Mouse (Mus musculus): ENCODE data around the gene Gm21731. TPM values are rescaled to one million over a fixed set of nuclear protein-coding genes. Genes with fewer than 3 reads are reported as not detected.

Gm21731 gene
- polyA plus RNA-seq, 1 experiment, result not detected

DNA sequence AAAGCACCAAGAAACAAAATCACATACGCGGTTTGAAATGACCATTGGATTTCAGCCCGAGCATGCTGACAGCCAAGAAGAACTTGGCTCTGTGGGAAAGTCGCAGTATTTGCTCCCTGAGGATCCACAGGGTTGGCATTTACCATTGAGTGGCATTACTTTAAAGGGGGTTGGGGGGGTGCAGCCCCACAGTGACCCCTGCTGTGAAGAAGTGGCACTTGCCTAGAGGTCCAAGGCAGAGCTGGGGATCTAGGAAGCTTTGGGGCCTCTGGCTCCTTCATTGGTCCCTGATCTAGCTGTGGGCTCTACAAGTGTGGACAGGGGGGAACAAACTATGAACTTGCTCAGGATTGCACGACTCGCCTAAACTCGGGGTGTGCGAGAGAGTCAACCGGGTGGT is 39.9 kb downstream of the Gm21731 start:
- Histone ChIP-seq H3K4me1 (ENCODE audit: control insufficient read depth, insufficient read depth, low read length) (no peaks in the 10 kb centered on the region), H3K4me3 (ENCODE audit: insufficient read depth, low read length) (no peak overlapping the region), H3K27ac (ENCODE audit: insufficient read depth, low read length) (no peak overlapping the region)
- TF ChIP-seq POLR2A (IDR thresholded peaks at IDR 0.05; ENCODE audit: extremely low read depth, insufficient read depth, low read length) (no peak), CTCF (IDR thresholded peaks at IDR 0.05; ENCODE audit: extremely low read depth, insufficient read depth, low read length) (no peak)

Other genes with a start within 250 kb of the Gm21731 start
- gene Gm36079, start 212.1 kb upstream of the Gm21731 start, polyA plus RNA-seq (2012; rRNA removed), result not detected in 2 replicates
- not detected in 2 replicates for gene Gm21188, start 186.9 kb upstream of the Gm21731 start, polyA plus RNA-seq (2012; rRNA removed)
- not detected in 2 replicates for gene Gm20767, start 98.9 kb upstream of the Gm21731 start, polyA plus RNA-seq (2012; rRNA removed)
- gene Gm21818, start 66.7 kb upstream of the Gm21731 start, polyA plus RNA-seq (2012; rRNA removed), result not detected in 2 replicates
- gene Gm21762, start 23.2 kb upstream of the Gm21731 start, polyA plus RNA-seq (2012; rRNA removed), result not detected in 2 replicates
- gene AF067061, start 24.0 kb downstream of the Gm21731 start, polyA plus RNA-seq (2012; rRNA removed), result not detected in 2 replicates
- 0.13 and 0.46 TPM in 2 replicates for gene BC147527, start 61.3 kb downstream of the Gm21731 start, polyA plus RNA-seq (2012; rRNA removed)
- not detected in 2 replicates for gene Tcstv3, start 77.8 kb downstream of the Gm21731 start, polyA plus RNA-seq (2012; rRNA removed)

Measured in cortical plate, adult 2 months (tissue).